Mouse (Mus musculus): ENCODE measurements around the gene Taf1b.

DNA sequence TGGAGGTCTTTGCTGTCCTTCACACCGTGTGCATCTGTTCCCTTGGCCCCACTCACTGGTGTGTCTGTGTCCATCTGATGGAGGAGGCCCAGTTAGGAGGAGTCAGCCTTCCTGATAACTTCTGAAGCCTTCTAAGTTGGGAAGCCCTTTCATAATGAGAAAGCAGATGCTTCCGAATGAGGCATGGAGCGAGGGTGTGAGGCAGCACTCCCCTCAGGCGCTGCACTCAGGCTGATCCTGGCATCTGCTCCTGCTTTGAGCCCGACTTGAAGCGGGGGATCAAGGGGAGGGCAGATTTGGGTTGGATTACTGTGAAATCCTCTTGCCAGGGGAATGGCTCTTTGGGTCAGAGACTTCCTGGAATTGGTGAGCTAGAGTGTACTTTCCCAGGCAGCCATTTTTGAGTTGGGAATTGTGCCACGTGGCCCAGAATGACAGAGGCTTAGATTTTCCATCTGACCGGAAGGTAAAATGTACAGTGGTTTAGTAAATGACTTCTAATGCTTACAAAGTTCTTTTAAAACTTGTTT is 101.3 kb downstream of the Taf1b start:
- TF ChIP-seq CTCF (IDR thresholded peaks at IDR 0.05; ENCODE audit: low read depth, low read length): no peak
- no peak for TF ChIP-seq GATA1 (IDR thresholded peaks at IDR 0.05; ENCODE audit: borderline replicate concordance, low read length)
- no peak for TF ChIP-seq POLR2AphosphoS5 (IDR thresholded peaks at IDR 0.05; ENCODE audit: insufficient replicate concordance, low read depth, low read length)

Measured in G1E (cell line).